Mouse (Mus musculus): ENCODE results near the gene Sumf1. TPM values are rescaled to one million over a fixed set of nuclear protein-coding genes. Genes with fewer than 3 reads are reported as not detected.

Sumf1 gene
- total RNA-seq, 2 experiments from 2014 or later: 16.7 to 19.9 TPM

DNA sequence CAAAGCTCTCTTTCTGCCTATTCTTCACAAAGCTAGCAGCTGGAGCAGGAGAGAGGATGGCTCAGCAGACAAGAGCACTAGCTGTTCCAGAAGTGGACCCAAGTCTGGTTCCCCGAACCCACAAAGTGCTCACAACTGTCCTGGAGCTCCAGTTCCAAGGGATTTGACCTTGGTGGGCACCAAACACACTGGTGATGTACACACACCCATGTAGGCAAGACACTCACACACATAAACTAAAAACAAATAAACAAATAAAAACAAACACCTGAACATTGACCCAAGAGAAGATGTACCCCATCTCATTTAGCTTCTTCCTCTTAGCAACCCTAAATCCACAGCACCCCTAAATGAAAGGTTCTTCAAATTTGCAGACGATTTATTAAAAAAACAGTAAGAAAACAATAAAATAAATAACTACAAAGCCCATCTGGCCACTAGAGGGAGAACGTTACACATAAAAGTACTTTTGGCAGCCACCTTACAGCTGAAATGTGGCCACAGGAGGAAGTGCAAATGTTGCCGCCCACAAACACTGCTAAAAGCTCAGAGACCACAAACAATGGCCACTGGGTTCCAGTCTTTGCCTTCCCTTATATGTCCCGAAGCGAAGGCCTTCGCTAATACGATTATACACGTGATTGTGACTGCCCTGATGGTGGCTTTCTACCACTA is 87.1 kb downstream of the Sumf1 start:
- DNase-seq (ENCODE audit: low spot score in 2 of 2): peak; percentile 39 to 61

DNA sequence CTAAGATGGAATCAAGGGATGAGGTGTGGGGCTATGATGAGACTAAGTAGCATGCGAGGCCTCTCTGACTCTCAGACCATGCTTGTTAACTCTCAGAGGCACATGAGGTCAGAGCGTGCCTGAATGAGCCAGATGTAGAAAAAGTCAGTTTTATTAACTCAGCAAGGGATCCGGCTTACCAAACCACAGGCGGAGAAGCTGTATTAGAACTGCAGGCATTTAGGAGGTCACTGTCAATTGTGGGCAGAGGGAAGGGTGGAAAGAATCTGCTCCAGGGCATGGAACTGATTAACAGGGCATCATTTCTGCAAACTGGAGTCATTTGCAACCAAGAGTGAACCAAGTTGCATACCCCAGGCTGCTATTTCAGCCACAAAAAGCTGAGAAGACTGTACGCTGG is 89.9 kb downstream of the Sumf1 start:
- no peak for DNase-seq (ENCODE audit: low spot score in 2 of 2)

DNA sequence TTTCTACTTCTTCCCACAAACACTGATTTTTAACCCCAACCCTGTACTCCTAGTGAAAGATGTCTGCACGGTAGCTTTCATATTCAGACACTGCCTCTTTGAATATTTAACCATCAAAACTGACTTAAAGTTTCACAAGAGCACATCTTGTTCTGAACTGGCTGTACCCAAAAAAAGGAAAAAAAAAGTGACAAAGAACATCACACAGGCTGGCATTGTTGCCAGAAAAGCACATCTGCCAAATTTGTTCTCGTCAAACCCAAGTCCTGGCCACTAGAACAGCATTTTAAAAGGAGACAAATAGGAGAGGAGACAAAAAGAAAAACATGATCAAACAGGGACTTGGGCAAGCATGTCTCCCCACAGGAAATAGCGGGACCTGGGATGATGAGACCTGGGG is 91.9 kb downstream of the Sumf1 start:
- DNase-seq (ENCODE audit: low spot score in 2 of 2): no peak

DNA sequence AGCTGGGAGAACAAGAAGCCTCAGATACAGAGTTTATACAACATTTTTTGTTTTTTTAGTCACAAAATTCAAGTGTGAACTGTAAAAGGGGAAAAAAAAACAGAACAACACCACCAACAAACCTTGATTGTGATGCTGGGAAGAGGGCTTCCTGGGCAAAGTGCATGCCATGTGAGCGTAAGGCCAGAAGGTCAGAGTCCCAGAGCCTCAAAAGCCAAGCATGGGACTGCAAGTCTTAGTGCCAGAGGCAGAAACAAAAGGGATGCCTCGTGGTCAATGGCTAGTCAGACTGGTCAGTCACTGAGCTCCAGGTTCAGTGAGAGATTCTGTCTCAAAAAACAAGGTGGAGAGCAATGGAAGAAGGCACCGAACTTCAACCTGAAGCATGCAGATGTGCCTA is 92.7 kb downstream of the Sumf1 start:
- DNase-seq (ENCODE audit: low spot score in 2 of 2): no peak

DNA sequence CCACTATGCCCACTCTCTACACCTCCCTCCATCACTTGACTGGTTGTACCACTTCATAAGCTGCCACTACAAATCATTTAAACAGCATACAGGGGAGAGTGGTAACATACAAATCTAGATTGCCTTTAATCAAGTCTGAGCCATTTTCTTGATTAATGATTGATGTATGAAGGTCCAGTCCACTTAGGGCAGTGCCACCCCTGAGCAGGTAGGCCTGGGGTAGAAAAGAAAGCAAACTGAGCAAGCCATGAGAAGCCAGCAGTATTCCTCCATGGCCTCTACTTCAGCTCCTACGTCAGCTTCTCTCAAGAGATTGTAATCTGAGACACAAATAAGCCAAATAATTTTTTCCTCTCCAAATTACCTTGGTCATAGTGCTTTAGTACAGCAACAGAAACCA is 94.1 kb downstream of the Sumf1 start:
- no peak for DNase-seq (ENCODE audit: low spot score in 2 of 2)

GRCm38 (mm10) chr6:108075857-108076256 is 109.5 kb downstream of the Sumf1 start:
- DNase-seq (ENCODE audit: low spot score in 2 of 2): no peak

DNA sequence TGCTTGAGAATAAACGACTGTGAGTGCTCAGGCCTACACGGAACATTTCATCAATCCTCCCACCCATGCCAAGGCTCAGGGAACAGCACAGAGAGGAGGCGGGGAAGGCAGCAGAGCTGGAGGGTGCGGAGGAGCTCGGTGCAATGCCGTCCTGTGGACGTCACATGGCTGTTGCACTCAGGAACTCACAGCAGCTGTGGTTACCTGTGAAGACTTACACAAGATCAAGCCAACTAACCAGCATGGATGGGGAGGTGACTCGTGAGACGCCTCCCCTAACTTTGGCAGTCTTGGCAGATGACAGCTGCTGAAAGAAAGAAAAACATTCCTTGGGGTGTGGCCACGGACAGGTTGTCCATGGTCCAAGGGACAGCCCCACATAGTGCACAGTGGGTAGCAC is 110.8 kb downstream of the Sumf1 start:
- no peak for DNase-seq (ENCODE audit: low spot score in 2 of 2)

DNA sequence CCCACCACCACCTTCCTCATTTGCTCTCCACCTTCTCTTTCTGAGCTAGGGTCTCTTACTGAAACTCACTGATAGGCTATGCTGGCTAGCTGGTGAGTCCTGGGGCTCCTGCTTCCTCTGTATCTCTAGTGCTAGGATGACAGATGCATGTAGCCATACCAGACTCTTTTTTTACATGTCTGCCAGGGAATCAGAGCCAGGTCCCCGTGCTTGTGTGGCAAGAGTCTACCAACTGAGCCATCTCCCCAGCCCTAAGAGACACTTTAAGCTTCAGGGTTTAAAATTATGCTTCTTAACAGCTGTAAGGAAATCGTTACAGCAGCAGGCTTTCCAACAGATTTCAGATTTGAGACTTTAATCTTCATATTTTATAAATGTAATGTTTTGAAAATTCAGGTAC is 111.5 kb downstream of the Sumf1 start:
- no peak for DNase-seq (ENCODE audit: low spot score in 2 of 2)

DNA sequence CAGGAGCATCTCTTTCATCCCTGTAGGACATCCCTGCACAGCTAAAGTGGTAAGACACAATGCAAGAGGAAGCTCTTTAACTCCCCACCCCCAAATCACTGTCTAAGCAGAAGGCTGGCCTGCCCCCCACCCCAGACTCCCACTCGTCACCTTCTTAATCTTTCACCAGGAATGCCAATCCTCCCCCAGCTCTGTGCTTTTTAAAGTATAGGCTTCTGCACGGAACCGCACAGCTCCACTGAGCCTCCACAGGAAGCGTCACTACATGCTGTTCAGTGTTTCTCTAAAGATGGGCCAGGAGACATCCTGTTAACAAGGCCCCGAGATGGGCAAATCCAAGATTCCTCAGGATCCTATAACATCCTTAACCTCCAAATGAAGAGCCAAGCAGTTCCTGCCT is 112.3 kb downstream of the Sumf1 start:
- no peak for DNase-seq (ENCODE audit: low spot score in 2 of 2)

DNA sequence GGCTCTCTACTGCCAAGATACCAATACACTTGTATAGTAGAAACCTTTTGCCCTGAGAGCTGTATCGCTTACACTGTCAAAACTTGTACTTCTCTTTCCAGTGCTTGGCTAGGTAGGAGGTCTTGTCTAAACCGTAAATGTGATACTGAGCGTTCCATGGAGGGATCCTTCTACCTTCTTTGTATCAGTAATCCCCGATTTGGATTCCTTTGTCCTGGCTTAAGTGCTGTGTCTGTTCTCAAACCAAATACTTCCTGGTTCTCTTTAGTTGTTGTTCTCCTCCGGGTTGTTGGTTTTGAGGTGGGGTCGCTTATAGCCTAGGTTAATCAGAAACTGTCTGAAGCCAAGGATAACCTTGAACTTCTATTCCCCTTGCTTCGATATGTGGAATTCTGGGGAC is 114.4 kb downstream of the Sumf1 start:
- DNase-seq (ENCODE audit: low spot score in 2 of 2): no peak

DNA sequence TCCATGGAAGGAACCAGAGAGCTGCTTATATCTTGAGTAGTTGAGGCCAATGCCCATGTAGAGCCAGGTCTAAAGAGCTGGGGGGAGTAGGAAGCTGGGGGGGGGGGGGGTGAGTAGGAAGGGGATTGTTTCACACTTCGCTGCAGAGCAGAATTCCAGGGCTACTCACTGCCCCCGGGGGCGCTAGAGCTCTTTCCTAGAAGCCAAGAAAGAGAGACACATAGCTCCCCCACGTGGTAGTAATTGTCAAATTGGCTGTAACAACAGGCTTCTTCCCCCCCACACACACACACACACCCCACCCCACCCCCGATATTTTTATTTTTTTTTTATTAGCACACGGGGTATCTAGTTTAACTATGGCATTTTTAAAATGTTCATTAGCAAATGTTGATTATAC is 119.8 kb downstream of the Sumf1 start:
- peak; percentile 86 to 87 for DNase-seq (ENCODE audit: low spot score in 2 of 2)

- DNase-seq (ENCODE audit: low spot score in 2 of 2): peak; percentile 97 to 98
Observed at GRCm38 (mm10) chr6:108064918-108065526, 120.4 kb downstream of the Sumf1 start, which contains the start of gene Setmar. Setmar (plus strand) TSS chr6:108065045.

DNA sequence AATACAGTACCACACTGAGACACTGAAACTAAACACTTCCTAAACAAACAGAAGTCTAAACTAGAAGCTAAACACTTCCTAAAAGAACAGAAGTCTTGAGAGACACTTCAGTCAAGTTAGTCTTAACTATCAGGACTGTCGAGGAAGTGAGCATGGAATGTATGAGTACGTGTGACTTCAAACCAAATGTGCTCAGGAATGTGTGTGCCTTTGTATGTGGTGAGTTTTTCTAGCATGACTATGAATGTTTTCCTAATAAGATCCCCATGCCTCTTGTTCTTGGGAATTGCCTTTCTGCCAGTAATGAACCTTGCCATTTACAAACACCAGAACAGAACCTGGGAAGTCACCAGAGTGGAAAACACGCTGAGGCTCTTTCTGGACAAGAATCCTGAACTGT is 124.3 kb downstream of the Sumf1 start:
- DNase-seq (ENCODE audit: low spot score in 2 of 2): no peak

DNA sequence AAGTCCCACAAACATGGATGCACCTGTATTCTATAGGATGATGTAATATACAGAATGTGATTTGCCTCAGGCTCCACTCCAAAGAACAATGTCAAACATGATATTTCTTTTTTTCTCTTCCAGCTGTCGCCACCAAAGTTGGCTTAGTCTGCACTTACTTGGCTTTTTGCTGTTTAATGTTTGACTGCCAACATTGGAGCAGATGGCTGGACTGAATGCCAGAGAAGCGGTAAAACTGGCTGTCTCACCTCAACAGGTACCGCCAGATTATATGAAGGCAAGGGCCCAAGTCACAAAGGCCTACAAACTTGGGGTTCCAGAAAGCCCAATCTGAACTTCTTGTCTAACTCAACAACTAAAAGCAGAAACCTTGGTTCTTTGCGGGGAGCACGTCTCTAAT is 127.3 kb downstream of the Sumf1 start:
- peak in 1 of 2 experiments; percentile 35 for DNase-seq (ENCODE audit: low spot score in 2 of 2)

- DNase-seq (ENCODE audit: low spot score in 2 of 2): peak in 1 of 2 experiments; percentile 18
Observed at GRCm38 (mm10) chr6:108057353-108057752, 128.0 kb downstream of the Sumf1 start.

Other genes starting within 250 kb of the Sumf1 start
- gene Setmar, start 120.5 kb downstream of the Sumf1 start, total RNA-seq (2021): 1 to 10 TPM; 6.2 to 6.3 TPM
- 10 to 100 TPM; 79.2 to 94.8 TPM for gene Itpr1, start 27.5 kb upstream of the Sumf1 start, total RNA-seq (2021)